Mouse (Mus musculus) lung, postnatal 0 days (tissue): Measurements from ENCODE around the gene Plet1. TPM values are rescaled to one million over a fixed set of nuclear protein-coding genes. Genes with fewer than 3 reads are reported as not detected.

Source experiments
- ATAC-seq: fragments of 200-750 bp; cut with Nextera tagmentation; 2 replicates; pipeline ENCODE4 v1.8.0; 2017; ENCODE audit warnings: moderate library complexity
- DNase-seq: peaks from one replicate; pipeline ENCODE4 v3.0.0-alpha.2; 2016; ENCODE audit warnings: low spot score
- H3K27ac ChIP-seq: fragments of 300-500 bp; sonication (generic); 2 replicates; pipeline ENCODE4 v1.5.1; 2014; ENCODE audit warnings: antibody characterized with exemption, mild to moderate bottlenecking, low read length, mixed read lengths
- H3K27me3 ChIP-seq: fragments of 300-500 bp; sonication (generic); replicated peaks from 2 replicates; pipeline ENCODE4 v1.6.1; 2014; ENCODE audit warnings: low read length, mixed read lengths; ENCODE audit not compliant: insufficient read depth
- H3K36me3 ChIP-seq: fragments of 300-500 bp; sonication (generic); 2 replicates; pipeline ENCODE4 v1.6.1; 2014; ENCODE audit warnings: low read length, mixed read lengths; ENCODE audit not compliant: insufficient read depth
- H3K4me1 ChIP-seq: fragments of 300-500 bp; sonication (generic); 2 replicates; pipeline ENCODE4 v1.6.1; 2014; ENCODE audit warnings: antibody characterized with exemption, low read depth, low read length, mixed read lengths; ENCODE audit not compliant: insufficient read depth
- H3K4me2 ChIP-seq: fragments of 300-500 bp; sonication (generic); replicated peaks from 2 replicates; pipeline ENCODE4 v1.6.1; 2014; ENCODE audit warnings: low read depth, mild to moderate bottlenecking, low read length, moderate library complexity, mixed read lengths
- H3K4me3 ChIP-seq: fragments of 300-500 bp; sonication (generic); 2 replicates; pipeline ENCODE4 v1.5.1; 2014; ENCODE audit warnings: low read depth, low read length
- H3K9ac ChIP-seq: fragments of 300-500 bp; sonication (generic); replicated peaks from 2 replicates; pipeline ENCODE4 v1.6.1; 2014; ENCODE audit warnings: low read depth, mild to moderate bottlenecking
- H3K9me3 ChIP-seq: fragments of 300-500 bp; sonication (generic); 2 replicates; pipeline ENCODE4 v1.6.1; 2016; ENCODE audit warnings: low read length, mixed read lengths
- CTCF ChIP-seq: IDR thresholded peaks from 2 replicates; pipeline ENCODE4 v1.5.1; 2016; ENCODE audit warnings: antibody characterized with exemption, mild to moderate bottlenecking
- EP300 ChIP-seq: IDR thresholded peaks from 2 replicates; pipeline ENCODE4 v1.6.1; 2016; ENCODE audit warnings: antibody characterized with exemption, mild to moderate bottlenecking, control low read depth
- WGBS: fragments of 180-500 bp; shearing (Covaris S2); extraction: QIAGEN DNeasy Blood & Tissue Kit; methylation state at CpG from one replicate; pipeline ENCODE4 v1.1.7; 2014; 5-methylcytosine and 5-hydroxymethylcytosine counted together
- polyA plus RNA-seq: library from polyadenylated mRNA; unstranded; fragments of >200 nt; fragmentation: Nextera tagmentation; extraction: Ambion mirVana; gene quantifications from 2 replicates; pipeline ENCODE4 v1.2.1, GENCODE M21; 2015

The Plet1 gene
- polyA plus RNA-seq, 1 experiment from 2014 or later = 53.8 TPM

- peak; percentile 33 for DNase-seq
- TF ChIP-seq EP300 = no peak
- no peak for TF ChIP-seq CTCF
These were observed 41.6 kb downstream of the Plet1 start for GRCm38 (mm10) chr9:50535930-50536329.

GRCm38 (mm10) chr9:50536603-50537135 is 42.3 kb downstream of the Plet1 start:
- Histone ChIP-seq H3K9me3 (no peaks in the 10 kb centered on the region), H3K4me2 (no peak overlapping the region), H3K9ac (no peak overlapping the region), H3K4me3 (no peak overlapping the region), H3K27me3 (no peaks in the 10 kb centered on the region), H3K4me1 (no peaks in the 10 kb centered on the region), H3K36me3 (no peaks in the 10 kb centered on the region), H3K27ac (no peak overlapping the region)
- ATAC-seq (no peak), DNase-seq (no peak)
- 51% methylated on average over 7 of the region's 7 CpGs for WGBS
- TF ChIP-seq EP300 (no peak), CTCF (no peak)

More at GRCm38 (mm10) chr9:50535930-50536329, 41.6 kb downstream of the Plet1 start:
- H3K27ac ChIP-seq = no peak overlapping the region
- no peak overlapping the region for H3K4me3 ChIP-seq
- no peaks in the 10 kb centered on the region for H3K4me1 ChIP-seq
- no peak overlapping the region for H3K4me2 ChIP-seq
- H3K9ac ChIP-seq = no peak overlapping the region
- H3K27me3 ChIP-seq = no peaks in the 10 kb centered on the region
- no peaks in the 10 kb centered on the region for H3K36me3 ChIP-seq
- no peak for ATAC-seq
- WGBS = 54% methylated on average over 5 of the region's 5 CpGs
- no peaks in the 10 kb centered on the region for H3K9me3 ChIP-seq

DNA sequence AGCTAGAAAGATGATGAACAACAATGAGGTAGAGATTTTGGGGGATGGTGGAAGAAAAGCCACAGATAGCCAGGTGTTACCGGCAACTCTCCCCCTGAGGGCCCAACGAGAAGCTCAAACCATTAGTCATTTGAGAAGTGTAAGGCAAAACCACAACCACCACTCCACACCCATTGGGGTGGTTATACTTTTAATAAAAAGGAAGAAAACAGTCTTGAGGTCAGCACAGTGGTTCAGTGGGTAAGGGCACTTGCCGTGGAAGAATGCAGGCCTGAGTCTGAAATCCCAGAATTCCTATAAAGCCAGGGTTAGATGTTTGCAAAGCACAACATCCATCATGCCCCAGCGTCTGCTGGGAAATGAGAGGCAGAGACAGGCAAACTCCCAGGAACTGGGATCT is 43.0 kb downstream of the Plet1 start:
- 50% methylated on average over 4 of the region's 4 CpGs for WGBS
- no peak for DNase-seq
- H3K36me3 ChIP-seq = no peaks in the 10 kb centered on the region
- H3K4me2 ChIP-seq = no peak overlapping the region
- no peaks in the 10 kb centered on the region for H3K27me3 ChIP-seq
- no peak for ATAC-seq
- no peaks in the 10 kb centered on the region for H3K4me1 ChIP-seq
- TF ChIP-seq EP300 (no peak), CTCF (no peak)
- no peak overlapping the region for H3K4me3 ChIP-seq
- no peaks in the 10 kb centered on the region for H3K9me3 ChIP-seq
- no peak overlapping the region for H3K27ac ChIP-seq
- H3K9ac ChIP-seq = no peak overlapping the region

GRCm38 (mm10) chr9:50540170-50540569 is 45.8 kb downstream of the Plet1 start:
- Histone ChIP-seq H3K27me3 (no peaks in the 10 kb centered on the region), H3K4me1 (no peaks in the 10 kb centered on the region), H3K36me3 (no peaks in the 10 kb centered on the region), H3K4me3 (no peak overlapping the region), H3K4me2 (no peak overlapping the region), H3K27ac (no peak overlapping the region), H3K9me3 (no peaks in the 10 kb centered on the region), H3K9ac (no peak overlapping the region)
- WGBS = 48% methylated on average over 7 of the region's 7 CpGs
- no peak for TF ChIP-seq CTCF
- TF ChIP-seq EP300 = no peak
- ATAC-seq = no peak
- no peak for DNase-seq

- H3K4me3 ChIP-seq = no peak overlapping the region
- TF ChIP-seq EP300 (no peak), CTCF (no peak)
- H3K27ac ChIP-seq = no peak overlapping the region
- no peak overlapping the region for H3K9ac ChIP-seq
- H3K4me1 ChIP-seq = no peaks in the 10 kb centered on the region
- no peak for DNase-seq
- H3K27me3 ChIP-seq = no peaks in the 10 kb centered on the region
- H3K9me3 ChIP-seq = no peaks in the 10 kb centered on the region
- no peaks in the 10 kb centered on the region for H3K36me3 ChIP-seq
- ATAC-seq = no peak
- 64% methylated on average over 9 of the region's 9 CpGs for WGBS
- no peak overlapping the region for H3K4me2 ChIP-seq
These were observed 48.1 kb downstream of the Plet1 start for GRCm38 (mm10) chr9:50542401-50542800.

GRCm38 (mm10) chr9:50547859-50548478 is 53.6 kb downstream of the Plet1 start:
- DNase-seq (no peak), ATAC-seq (no peak)
- Histone ChIP-seq H3K4me1 (no peaks in the 10 kb centered on the region), H3K4me3 (no peak overlapping the region), H3K4me2 (no peak overlapping the region), H3K36me3 (no peaks in the 10 kb centered on the region), H3K9ac (no peak overlapping the region), H3K9me3 (no peaks in the 10 kb centered on the region), H3K27me3 (no peaks in the 10 kb centered on the region), H3K27ac (no peak overlapping the region)
- 21% methylated on average over 5 of the region's 5 CpGs for WGBS
- TF ChIP-seq EP300 (no peak), CTCF (no peak)

- Histone ChIP-seq H3K27me3 (no peaks in the 10 kb centered on the region), H3K4me1 (no peaks in the 10 kb centered on the region), H3K4me2 (no peak overlapping the region), H3K36me3 (no peaks in the 10 kb centered on the region), H3K27ac (no peak overlapping the region), H3K9ac (no peak overlapping the region), H3K9me3 (no peaks in the 10 kb centered on the region), H3K4me3 (no peak overlapping the region)
- 49% methylated on average over 4 of the region's 4 CpGs for WGBS
- TF ChIP-seq EP300 = no peak
- TF ChIP-seq CTCF = no peak
- ATAC-seq = no peak
- no peak for DNase-seq
These were observed 54.6 kb downstream of the Plet1 start for GRCm38 (mm10) chr9:50548936-50549335.
